Mouse (Mus musculus): Measurements from ENCODE around the gene Krt80. TPM values are rescaled to one million over a fixed set of nuclear protein-coding genes. Genes with fewer than 3 reads are reported as not detected.

Gene Krt80
- polyA plus RNA-seq, 1 experiment = 14.2 TPM

GRCm38 (mm10) chr15:101339537-101339936 lies 30.4 kb downstream of the Krt80 start:
- Histone ChIP-seq H3K27ac (ENCODE audit: insufficient read depth, low read depth, low read length) (no peak overlapping the region), H3K4me3 (ENCODE audit: insufficient read depth, low read depth, low read length) (no peak overlapping the region), H3K27me3 (replicated peaks; ENCODE audit: control insufficient read depth, insufficient read depth, low read length) (no peaks in the 10 kb centered on the region), H3K36me3 (ENCODE audit: control insufficient read depth, insufficient read depth, low read length) (no peaks in the 10 kb centered on the region), H3K4me1 (ENCODE audit: control insufficient read depth, insufficient read depth, low read length) (no peaks in the 10 kb centered on the region)
- DNase-seq = peak; percentile 89
- 0% methylated on average over 2 of the region's 2 CpGs for WGBS
- TF ChIP-seq POLR2A (IDR thresholded peaks at IDR 0.05; ENCODE audit: low read depth, low read length) (no peak), CTCF (conservative IDR thresholded peaks at IDR 0.05; ENCODE audit: insufficient read depth, insufficient read length, low read depth, low read length) (peak; percentile 97)

GRCm38 (mm10) chr15:101338359-101338758 lies 31.6 kb downstream of the Krt80 start:
- DNase-seq = no peak

GRCm38 (mm10) chr15:101336474-101337174 lies 33.3 kb downstream of the Krt80 start:
- peak; percentile 53 for DNase-seq
- H3K27me3 ChIP-seq (replicated peaks; ENCODE audit: control insufficient read depth, insufficient read depth, low read length) = no peaks in the 10 kb centered on the region
- no peak overlapping the region for H3K4me3 ChIP-seq (ENCODE audit: insufficient read depth, low read depth, low read length)
- no peaks in the 10 kb centered on the region for H3K36me3 ChIP-seq (ENCODE audit: control insufficient read depth, insufficient read depth, low read length)
- H3K27ac ChIP-seq (ENCODE audit: insufficient read depth, low read depth, low read length) = peak overlapping the region; percentile 48; the same call in 1 of the 2 replicates
- WGBS = 56% methylated on average over 24 of the region's 24 CpGs
- no peaks in the 10 kb centered on the region for H3K4me1 ChIP-seq (ENCODE audit: control insufficient read depth, insufficient read depth, low read length)
- no peak for TF ChIP-seq POLR2A (IDR thresholded peaks at IDR 0.05; ENCODE audit: low read depth, low read length)
- TF ChIP-seq CTCF (conservative IDR thresholded peaks at IDR 0.05; ENCODE audit: insufficient read depth, insufficient read length, low read depth, low read length) = no peak

More at GRCm38 (mm10) chr15:101338359-101338758, 31.6 kb downstream of the Krt80 start:
- 73% methylated on average over 4 of the region's 4 CpGs for WGBS
- TF ChIP-seq POLR2A (IDR thresholded peaks at IDR 0.05; ENCODE audit: low read depth, low read length) (no peak), CTCF (conservative IDR thresholded peaks at IDR 0.05; ENCODE audit: insufficient read depth, insufficient read length, low read depth, low read length) (no peak)
- H3K36me3 ChIP-seq (ENCODE audit: control insufficient read depth, insufficient read depth, low read length) = no peaks in the 10 kb centered on the region
- no peak overlapping the region for H3K27ac ChIP-seq (ENCODE audit: insufficient read depth, low read depth, low read length)
- H3K27me3 ChIP-seq (replicated peaks; ENCODE audit: control insufficient read depth, insufficient read depth, low read length) = no peaks in the 10 kb centered on the region
- no peak overlapping the region for H3K4me3 ChIP-seq (ENCODE audit: insufficient read depth, low read depth, low read length)
- no peaks in the 10 kb centered on the region for H3K4me1 ChIP-seq (ENCODE audit: control insufficient read depth, insufficient read depth, low read length)

- Histone ChIP-seq H3K4me3 (ENCODE audit: insufficient read depth, low read depth, low read length) (no peak overlapping the region), H3K27ac (ENCODE audit: insufficient read depth, low read depth, low read length) (no peak overlapping the region), H3K36me3 (ENCODE audit: control insufficient read depth, insufficient read depth, low read length) (no peaks in the 10 kb centered on the region), H3K4me1 (ENCODE audit: control insufficient read depth, insufficient read depth, low read length) (no peaks in the 10 kb centered on the region), H3K27me3 (replicated peaks; ENCODE audit: control insufficient read depth, insufficient read depth, low read length) (no peaks in the 10 kb centered on the region)
- no peak for DNase-seq
- WGBS = 86% methylated on average over 4 of the region's 4 CpGs
- TF ChIP-seq CTCF (conservative IDR thresholded peaks at IDR 0.05; ENCODE audit: insufficient read depth, insufficient read length, low read depth, low read length) = no peak
- no peak for TF ChIP-seq POLR2A (IDR thresholded peaks at IDR 0.05; ENCODE audit: low read depth, low read length)
Measured at GRCm38 (mm10) chr15:101333648-101334047, 36.3 kb downstream of the Krt80 start.

GRCm38 (mm10) chr15:101333165-101333564 lies 36.8 kb downstream of the Krt80 start:
- 70% methylated on average over 1 of the region's 1 CpGs for WGBS
- no peak overlapping the region for H3K4me3 ChIP-seq (ENCODE audit: insufficient read depth, low read depth, low read length)

GRCm38 (mm10) chr15:101332370-101332769 lies 37.6 kb downstream of the Krt80 start:
- Histone ChIP-seq H3K27ac (ENCODE audit: insufficient read depth, low read depth, low read length) (no peak overlapping the region), H3K36me3 (ENCODE audit: control insufficient read depth, insufficient read depth, low read length) (no peaks in the 10 kb centered on the region)
- no peak for DNase-seq

More at GRCm38 (mm10) chr15:101333165-101333564, 36.8 kb downstream of the Krt80 start:
- Histone ChIP-seq H3K4me1 (ENCODE audit: control insufficient read depth, insufficient read depth, low read length) (no peaks in the 10 kb centered on the region), H3K36me3 (ENCODE audit: control insufficient read depth, insufficient read depth, low read length) (no peaks in the 10 kb centered on the region), H3K27me3 (replicated peaks; ENCODE audit: control insufficient read depth, insufficient read depth, low read length) (no peaks in the 10 kb centered on the region), H3K27ac (ENCODE audit: insufficient read depth, low read depth, low read length) (no peak overlapping the region)
- no peak for DNase-seq
- no peak for TF ChIP-seq POLR2A (IDR thresholded peaks at IDR 0.05; ENCODE audit: low read depth, low read length)
- TF ChIP-seq CTCF (conservative IDR thresholded peaks at IDR 0.05; ENCODE audit: insufficient read depth, insufficient read length, low read depth, low read length) = no peak

GRCm38 (mm10) chr15:101331090-101331489 lies 38.9 kb downstream of the Krt80 start:
- Histone ChIP-seq H3K4me1 (ENCODE audit: control insufficient read depth, insufficient read depth, low read length) (no peaks in the 10 kb centered on the region), H3K27ac (ENCODE audit: insufficient read depth, low read depth, low read length) (no peak overlapping the region), H3K27me3 (replicated peaks; ENCODE audit: control insufficient read depth, insufficient read depth, low read length) (no peaks in the 10 kb centered on the region), H3K36me3 (ENCODE audit: control insufficient read depth, insufficient read depth, low read length) (no peaks in the 10 kb centered on the region), H3K4me3 (ENCODE audit: insufficient read depth, low read depth, low read length) (no peak overlapping the region)
- DNase-seq = no peak
- no peak for TF ChIP-seq POLR2A (IDR thresholded peaks at IDR 0.05; ENCODE audit: low read depth, low read length)
- TF ChIP-seq CTCF (conservative IDR thresholded peaks at IDR 0.05; ENCODE audit: insufficient read depth, insufficient read length, low read depth, low read length) = no peak
- WGBS = 67% methylated on average over 4 of the region's 4 CpGs

More at GRCm38 (mm10) chr15:101332370-101332769, 37.6 kb downstream of the Krt80 start:
- TF ChIP-seq POLR2A (IDR thresholded peaks at IDR 0.05; ENCODE audit: low read depth, low read length) (no peak), CTCF (conservative IDR thresholded peaks at IDR 0.05; ENCODE audit: insufficient read depth, insufficient read length, low read depth, low read length) (no peak)
- Histone ChIP-seq H3K27me3 (replicated peaks; ENCODE audit: control insufficient read depth, insufficient read depth, low read length) (no peaks in the 10 kb centered on the region), H3K4me3 (ENCODE audit: insufficient read depth, low read depth, low read length) (no peak overlapping the region), H3K4me1 (ENCODE audit: control insufficient read depth, insufficient read depth, low read length) (no peaks in the 10 kb centered on the region)
- 67% methylated on average over 4 of the region's 4 CpGs for WGBS

Measured in kidney, adult 2 months (tissue).